Mouse (Mus musculus) heart, embryonic 15.5 days (tissue): ENCODE results near the gene Tnfsf11. TPM values are rescaled to one million over a fixed set of nuclear protein-coding genes. Genes with fewer than 3 reads are reported as not detected.

Experiments
- ATAC-seq: fragments of 200-750 bp; cut with Nextera tagmentation; replicated peaks from 2 replicates; pipeline ENCODE4 v1.8.0; 2017; ENCODE audit warnings: low read depth, moderate TSS enrichment; ENCODE audit not compliant: insufficient number of reproducible peaks, insufficient read depth, low FRiP score
- H3K27ac ChIP-seq: fragments of 300-500 bp; sonication (generic); 2 replicates; pipeline ENCODE4 v1.5.1; 2015; ENCODE audit warnings: mild to moderate bottlenecking, inconsistent platforms
- H3K27me3 ChIP-seq: fragments of 300-500 bp; sonication (generic); 2 replicates; pipeline ENCODE4 v1.6.1; 2015; ENCODE audit warnings: inconsistent platforms
- H3K36me3 ChIP-seq: fragments of 300-500 bp; sonication (generic); 2 replicates; pipeline ENCODE4 v1.6.1; 2015; ENCODE audit warnings: mild to moderate bottlenecking, inconsistent platforms
- H3K4me1 ChIP-seq: fragments of 300-500 bp; sonication (generic); replicated peaks from 2 replicates; pipeline ENCODE4 v1.6.1; 2015; ENCODE audit warnings: inconsistent platforms
- H3K4me2 ChIP-seq: fragments of 300-500 bp; sonication (generic); 2 replicates; pipeline ENCODE4 v1.6.1; 2015; ENCODE audit warnings: inconsistent platforms, mild to moderate bottlenecking, moderate library complexity
- H3K4me3 ChIP-seq: fragments of 300-500 bp; sonication (generic); 2 replicates; pipeline ENCODE4 v1.5.1; 2015; ENCODE audit warnings: mild to moderate bottlenecking, inconsistent platforms
- H3K9ac ChIP-seq: fragments of 300-500 bp; sonication (generic); 2 replicates; pipeline ENCODE4 v1.6.1; 2015; ENCODE audit warnings: mild to moderate bottlenecking, inconsistent platforms
- H3K9me3 ChIP-seq: fragments of 300-500 bp; sonication (generic); replicated peaks from 2 replicates; pipeline ENCODE4 v1.6.1; 2016; ENCODE audit warnings: inconsistent platforms
- WGBS: fragments of 180-500 bp; shearing (Covaris S2); methylation state at CpG from one replicate; pipeline ENCODE4 v1.1.7; 2015; ENCODE audit warnings: mixed read lengths; 5-methylcytosine and 5-hydroxymethylcytosine counted together
- polyA plus RNA-seq: library from polyadenylated mRNA; unstranded; fragments of >200 nt; fragmentation: Nextera tagmentation; extraction: Ambion mirVana; gene quantifications from 2 replicates; pipeline ENCODE4 v1.2.1, GENCODE M21; 2015

Gene Tnfsf11
- polyA plus RNA-seq, result 0.23 and 0.85 TPM in 2 replicates

GRCm38 (mm10) chr14:78307286-78308237 is at the start of gene Tnfsf11:
Gene Tnfsf11 (minus strand): TSS chr14:78308043.
- ATAC-seq, result peak; percentile 31; the same call in 1 of the 2 replicates
- Histone ChIP-seq H3K4me3 (peak within 1 kb of the TSS; percentile 54), H3K9ac (peak within 1 kb of the TSS; percentile 35), H3K27me3 (peaks cover 31% of the 10 kb centered on the region), H3K27ac (no peak within 1 kb of the TSS), H3K4me1 (peaks cover 8% of the 10 kb centered on the region), H3K36me3 (no peaks in the 10 kb centered on the region), H3K4me2 (peak within 1 kb of the TSS; percentile 83), H3K9me3 (no peaks in the 10 kb centered on the region)
- WGBS, result 2% methylated on average over 47 of the region's 51 CpGs

- Histone ChIP-seq H3K9me3 (no peaks in the 10 kb centered on the region), H3K9ac (no peak overlapping the region), H3K4me2 (no peak overlapping the region), H3K4me1 (no peaks in the 10 kb centered on the region), H3K36me3 (no peaks in the 10 kb centered on the region), H3K4me3 (no peak overlapping the region), H3K27ac (no peak overlapping the region; the same call in 1 of the 2 replicates), H3K27me3 (no peaks in the 10 kb centered on the region)
- WGBS, result 49% methylated on average over 8 of the region's 8 CpGs
- no peak for ATAC-seq
These were observed 48.9 kb upstream of the Tnfsf11 start for GRCm38 (mm10) chr14:78356764-78357163.

- no peak for ATAC-seq
- H3K27me3 ChIP-seq, result no peaks in the 10 kb centered on the region
- no peak overlapping the region for H3K9ac ChIP-seq
- no peaks in the 10 kb centered on the region for H3K9me3 ChIP-seq
- WGBS, result 64% methylated on average over 4 of the region's 4 CpGs
- H3K4me2 ChIP-seq, result no peak overlapping the region
- no peaks in the 10 kb centered on the region for H3K36me3 ChIP-seq
- H3K27ac ChIP-seq, result no peak overlapping the region
- H3K4me3 ChIP-seq, result no peak overlapping the region
- H3K4me1 ChIP-seq, result no peaks in the 10 kb centered on the region
These were observed 47.5 kb upstream of the Tnfsf11 start for GRCm38 (mm10) chr14:78355381-78355780.

- Histone ChIP-seq H3K27ac (no peak overlapping the region), H3K4me2 (no peak overlapping the region), H3K36me3 (no peaks in the 10 kb centered on the region), H3K4me1 (no peaks in the 10 kb centered on the region), H3K27me3 (no peaks in the 10 kb centered on the region), H3K4me3 (no peak overlapping the region), H3K9ac (no peak overlapping the region), H3K9me3 (no peaks in the 10 kb centered on the region)
- no peak for ATAC-seq
- WGBS, result 60% methylated on average over 4 of the region's 4 CpGs
These were observed 45.0 kb upstream of the Tnfsf11 start for GRCm38 (mm10) chr14:78352865-78353264.

- Histone ChIP-seq H3K4me3 (no peak overlapping the region), H3K4me1 (no peaks in the 10 kb centered on the region), H3K9ac (no peak overlapping the region), H3K9me3 (no peaks in the 10 kb centered on the region), H3K36me3 (no peaks in the 10 kb centered on the region), H3K27ac (no peak overlapping the region), H3K4me2 (no peak overlapping the region), H3K27me3 (no peaks in the 10 kb centered on the region)
- no peak for ATAC-seq
- WGBS, result 86% methylated on average over 7 of the region's 7 CpGs
These were observed 43.7 kb upstream of the Tnfsf11 start for GRCm38 (mm10) chr14:78351544-78351943.

GRCm38 (mm10) chr14:78347715-78348114 is 39.9 kb upstream of the Tnfsf11 start:
- Histone ChIP-seq H3K27ac (no peak overlapping the region), H3K27me3 (no peaks in the 10 kb centered on the region), H3K9me3 (no peaks in the 10 kb centered on the region), H3K4me1 (no peaks in the 10 kb centered on the region), H3K9ac (no peak overlapping the region), H3K4me2 (no peak overlapping the region), H3K36me3 (no peaks in the 10 kb centered on the region), H3K4me3 (no peak overlapping the region)
- 69% methylated on average over 2 of the region's 2 CpGs for WGBS
- ATAC-seq, result no peak

- Histone ChIP-seq H3K36me3 (no peaks in the 10 kb centered on the region), H3K9me3 (no peaks in the 10 kb centered on the region), H3K4me3 (no peak overlapping the region), H3K4me1 (no peaks in the 10 kb centered on the region), H3K9ac (no peak overlapping the region), H3K4me2 (no peak overlapping the region), H3K27ac (no peak overlapping the region), H3K27me3 (no peaks in the 10 kb centered on the region)
- ATAC-seq, result no peak
- 57% methylated on average over 8 of the region's 8 CpGs for WGBS
These were observed 35.2 kb upstream of the Tnfsf11 start for GRCm38 (mm10) chr14:78343007-78343406.

- Histone ChIP-seq H3K9me3 (no peaks in the 10 kb centered on the region), H3K27ac (no peak overlapping the region), H3K36me3 (no peaks in the 10 kb centered on the region), H3K9ac (no peak overlapping the region), H3K27me3 (no peaks in the 10 kb centered on the region), H3K4me3 (no peak overlapping the region), H3K4me1 (no peaks in the 10 kb centered on the region), H3K4me2 (no peak overlapping the region)
- 66% methylated on average over 4 of the region's 4 CpGs for WGBS
- ATAC-seq, result no peak
These were observed 34.3 kb upstream of the Tnfsf11 start for GRCm38 (mm10) chr14:78342146-78342545.

- no peak overlapping the region for H3K27ac ChIP-seq
- WGBS, result 82% methylated on average over 3 of the region's 3 CpGs
- H3K4me3 ChIP-seq, result no peak overlapping the region
- no peak overlapping the region for H3K4me2 ChIP-seq
- ATAC-seq, result no peak
- H3K9me3 ChIP-seq, result no peaks in the 10 kb centered on the region
- H3K9ac ChIP-seq, result no peak overlapping the region
- H3K27me3 ChIP-seq, result no peaks in the 10 kb centered on the region
- no peaks in the 10 kb centered on the region for H3K36me3 ChIP-seq
- H3K4me1 ChIP-seq, result peaks cover 19% of the 10 kb centered on the region
These were observed 25.5 kb upstream of the Tnfsf11 start for GRCm38 (mm10) chr14:78333341-78333740.

GRCm38 (mm10) chr14:78331368-78331767 is 23.5 kb upstream of the Tnfsf11 start:
- Histone ChIP-seq H3K4me3 (no peak overlapping the region), H3K36me3 (no peaks in the 10 kb centered on the region), H3K9ac (no peak overlapping the region), H3K27ac (peak overlapping the region; percentile 60), H3K4me1 (peaks cover 19% of the 10 kb centered on the region), H3K27me3 (no peaks in the 10 kb centered on the region), H3K9me3 (no peaks in the 10 kb centered on the region), H3K4me2 (no peak overlapping the region)
- WGBS, result 73% methylated on average over 7 of the region's 7 CpGs
- ATAC-seq, result no peak

GRCm38 (mm10) chr14:78330576-78331300 is 22.9 kb upstream of the Tnfsf11 start:
- Histone ChIP-seq H3K9me3 (no peaks in the 10 kb centered on the region), H3K9ac (no peak overlapping the region), H3K4me1 (peaks cover 19% of the 10 kb centered on the region), H3K4me3 (no peak overlapping the region), H3K27ac (peak overlapping the region; percentile 60), H3K4me2 (peak overlapping the region; percentile 49), H3K27me3 (no peaks in the 10 kb centered on the region), H3K36me3 (no peaks in the 10 kb centered on the region)
- WGBS, result 17% methylated on average over 11 of the region's 11 CpGs
- 0 out of 2 replicates have a peak, but pooled peaks have one; percentile 55 for ATAC-seq
